Mouse (Mus musculus) C2C12 (cell line): ENCODE data around the gene Gal3st1.

Experiments used
- CEBPB ChIP-seq: IDR thresholded peaks from one replicate; pipeline ENCODE4 v1.6.1; 2011; ENCODE audit warnings: low read depth, mild to moderate bottlenecking, control low read depth, moderate library complexity
- CTCF ChIP-seq: IDR thresholded peaks from one replicate; pipeline ENCODE4 v1.5.1; 2011; ENCODE audit not compliant: control insufficient read depth, insufficient read depth, insufficient read length
- MYOG ChIP-seq: IDR thresholded peaks from one replicate; pipeline ENCODE4 v1.6.1; 2011; ENCODE audit not compliant: control insufficient read depth, insufficient read length; ENCODE audit errors: extremely low read depth

DNA sequence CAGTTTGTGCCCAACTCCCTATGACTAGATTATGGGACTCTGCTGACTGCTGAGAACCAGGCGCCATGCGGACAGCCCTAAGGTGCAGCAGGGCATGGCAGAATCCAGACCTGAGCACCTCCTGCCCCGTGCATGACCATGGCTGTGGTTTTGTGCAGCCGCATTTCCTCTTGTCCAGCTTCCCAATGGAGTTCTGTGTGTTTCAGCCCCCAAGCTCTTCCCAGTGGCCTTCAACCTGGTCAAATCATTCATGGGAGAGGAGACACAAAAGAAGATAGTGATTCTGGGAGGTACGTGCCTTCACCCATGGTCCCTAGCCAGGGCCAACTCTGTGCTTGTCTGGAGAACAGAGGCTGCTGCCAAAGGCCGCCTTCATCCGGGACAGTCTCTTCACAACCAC, 59.6 kb downstream of the Gal3st1 start:
- TF ChIP-seq MYOG (no peak), CEBPB (no peak), CTCF (no peak)
